Mouse (Mus musculus): ENCODE results near the gene Aqp5. TPM values are rescaled to one million over a fixed set of nuclear protein-coding genes. Genes with fewer than 3 reads are reported as not detected.

Aqp5 gene
- polyA plus RNA-seq, 1 experiment from 2014 or later = not detected

GRCm38 (mm10) chr15:99567371-99567770, 23.2 kb upstream of the Aqp5 start:
- H3K4me3 ChIP-seq (ENCODE audit: low read depth, low read length) = no peak overlapping the region
- H3K9ac ChIP-seq (replicated peaks; ENCODE audit: low read length) = no peak overlapping the region
- no peaks in the 10 kb centered on the region for H3K9me3 ChIP-seq (replicated peaks; ENCODE audit: control insufficient read depth, low read length)
- H3K27ac ChIP-seq (replicated peaks; ENCODE audit: low read depth, low read length) = no peak overlapping the region
- WGBS = 83% methylated on average over 4 of the region's 4 CpGs
- no peaks in the 10 kb centered on the region for H3K27me3 ChIP-seq (ENCODE audit: control insufficient read depth, insufficient read depth, low read length)
- H3K4me2 ChIP-seq (ENCODE audit: low read depth, low read length) = no peak overlapping the region
- no peaks in the 10 kb centered on the region for H3K36me3 ChIP-seq (replicated peaks; ENCODE audit: control insufficient read depth, insufficient read depth, low read depth, low read length)
- DNase-seq (ENCODE audit: low spot score) = no peak
- no peaks in the 10 kb centered on the region for H3K4me1 ChIP-seq (ENCODE audit: control insufficient read depth, insufficient read depth, low read length)
- no peak for ATAC-seq (replicated peaks; ENCODE audit: insufficient number of reproducible peaks, low FRiP score, low TSS enrichment, low read depth)

GRCm38 (mm10) chr15:99568682-99569081, 21.9 kb upstream of the Aqp5 start:
- no peak overlapping the region for H3K4me2 ChIP-seq (ENCODE audit: low read depth, low read length)
- H3K4me1 ChIP-seq (ENCODE audit: control insufficient read depth, insufficient read depth, low read length) = no peaks in the 10 kb centered on the region
- WGBS = 74% methylated on average over 6 of the region's 6 CpGs
- ATAC-seq (replicated peaks; ENCODE audit: insufficient number of reproducible peaks, low FRiP score, low TSS enrichment, low read depth) (no peak), DNase-seq (ENCODE audit: low spot score) (no peak)
- no peak overlapping the region for H3K4me3 ChIP-seq (ENCODE audit: low read depth, low read length)
- no peak overlapping the region for H3K9ac ChIP-seq (replicated peaks; ENCODE audit: low read length)
- no peaks in the 10 kb centered on the region for H3K27me3 ChIP-seq (ENCODE audit: control insufficient read depth, insufficient read depth, low read length)
- no peak overlapping the region for H3K27ac ChIP-seq (replicated peaks; ENCODE audit: low read depth, low read length)
- H3K9me3 ChIP-seq (replicated peaks; ENCODE audit: control insufficient read depth, low read length) = no peaks in the 10 kb centered on the region
- H3K36me3 ChIP-seq (replicated peaks; ENCODE audit: control insufficient read depth, insufficient read depth, low read depth, low read length) = no peaks in the 10 kb centered on the region

GRCm38 (mm10) chr15:99569123-99569522, 21.5 kb upstream of the Aqp5 start:
- no peak overlapping the region for H3K9ac ChIP-seq (replicated peaks; ENCODE audit: low read length)
- H3K9me3 ChIP-seq (replicated peaks; ENCODE audit: control insufficient read depth, low read length) = no peaks in the 10 kb centered on the region
- WGBS = 81% methylated on average over 10 of the region's 10 CpGs
- no peaks in the 10 kb centered on the region for H3K36me3 ChIP-seq (replicated peaks; ENCODE audit: control insufficient read depth, insufficient read depth, low read depth, low read length)
- H3K4me1 ChIP-seq (ENCODE audit: control insufficient read depth, insufficient read depth, low read length) = no peaks in the 10 kb centered on the region
- no peaks in the 10 kb centered on the region for H3K27me3 ChIP-seq (ENCODE audit: control insufficient read depth, insufficient read depth, low read length)
- no peak overlapping the region for H3K4me3 ChIP-seq (ENCODE audit: low read depth, low read length)
- ATAC-seq (replicated peaks; ENCODE audit: insufficient number of reproducible peaks, low FRiP score, low TSS enrichment, low read depth) (no peak), DNase-seq (ENCODE audit: low spot score) (no peak)
- H3K27ac ChIP-seq (replicated peaks; ENCODE audit: low read depth, low read length) = no peak overlapping the region
- H3K4me2 ChIP-seq (ENCODE audit: low read depth, low read length) = no peak overlapping the region

- H3K4me2 ChIP-seq (ENCODE audit: low read depth, low read length) = no peak within 1 kb of the TSS
- H3K27me3 ChIP-seq (ENCODE audit: control insufficient read depth, insufficient read depth, low read length) = peaks cover 26% of the 10 kb centered on the region
- DNase-seq (ENCODE audit: low spot score) (no peak), ATAC-seq (replicated peaks; ENCODE audit: insufficient number of reproducible peaks, low FRiP score, low TSS enrichment, low read depth) (no peak)
- H3K4me3 ChIP-seq (ENCODE audit: low read depth, low read length) = no peak within 1 kb of the TSS
- no peak within 1 kb of the TSS for H3K9ac ChIP-seq (replicated peaks; ENCODE audit: low read length)
- no peaks in the 10 kb centered on the region for H3K9me3 ChIP-seq (replicated peaks; ENCODE audit: control insufficient read depth, low read length)
- peaks cover 4% of the 10 kb centered on the region for H3K4me1 ChIP-seq (ENCODE audit: control insufficient read depth, insufficient read depth, low read length)
- 85% methylated on average over 26 of the region's 26 CpGs for WGBS
- no peak within 1 kb of the TSS for H3K27ac ChIP-seq (replicated peaks; ENCODE audit: low read depth, low read length)
- H3K36me3 ChIP-seq (replicated peaks; ENCODE audit: control insufficient read depth, insufficient read depth, low read depth, low read length) = no peaks in the 10 kb centered on the region
Observed at GRCm38 (mm10) chr15:99578802-99579485, 11.6 kb upstream of the Aqp5 start, which contains the start of gene Aqp2. Aqp2 (plus strand) TSS chr15:99579055.

GRCm38 (mm10) chr15:99583463-99584344, 6.9 kb upstream of the Aqp5 start:
- WGBS = 2% methylated on average over 52 of the region's 54 CpGs
- no peak overlapping the region for H3K27ac ChIP-seq (replicated peaks; ENCODE audit: low read depth, low read length)

GRCm38 (mm10) chr15:99584407-99585202, 6.0 kb upstream of the Aqp5 start:
- peak overlapping the region; percentile 20 for H3K4me2 ChIP-seq (ENCODE audit: low read depth, low read length)
- H3K9ac ChIP-seq (replicated peaks; ENCODE audit: low read length) = peak overlapping the region; percentile 23; the same call in 1 of the 2 replicates
- peak; percentile 64 for DNase-seq (ENCODE audit: low spot score)
- H3K4me1 ChIP-seq (ENCODE audit: control insufficient read depth, insufficient read depth, low read length) = peaks cover 10% of the 10 kb centered on the region
- no peaks in the 10 kb centered on the region for H3K9me3 ChIP-seq (replicated peaks; ENCODE audit: control insufficient read depth, low read length)
- H3K4me3 ChIP-seq (ENCODE audit: low read depth, low read length) = peak overlapping the region; percentile 11; the same call in 1 of the 2 replicates
- no peak overlapping the region for H3K27ac ChIP-seq (replicated peaks; ENCODE audit: low read depth, low read length)
- WGBS = under 1% methylated on average over 24 of the region's 24 CpGs
- peak; percentile 27; the same call in 1 of the 2 replicates for ATAC-seq (replicated peaks; ENCODE audit: insufficient number of reproducible peaks, low FRiP score, low TSS enrichment, low read depth)
- no peaks in the 10 kb centered on the region for H3K36me3 ChIP-seq (replicated peaks; ENCODE audit: control insufficient read depth, insufficient read depth, low read depth, low read length)
- H3K27me3 ChIP-seq (ENCODE audit: control insufficient read depth, insufficient read depth, low read length) = peaks cover 76% of the 10 kb centered on the region

More at GRCm38 (mm10) chr15:99583463-99584344, 6.9 kb upstream of the Aqp5 start:
- DNase-seq (ENCODE audit: low spot score) (peak; percentile 65), ATAC-seq (replicated peaks; ENCODE audit: insufficient number of reproducible peaks, low FRiP score, low TSS enrichment, low read depth) (0 out of 2 replicates have a peak, but pooled peaks have one; percentile 40)
- no peaks in the 10 kb centered on the region for H3K9me3 ChIP-seq (replicated peaks; ENCODE audit: control insufficient read depth, low read length)
- peaks cover 67% of the 10 kb centered on the region for H3K27me3 ChIP-seq (ENCODE audit: control insufficient read depth, insufficient read depth, low read length)
- peak overlapping the region; percentile 49 for H3K4me2 ChIP-seq (ENCODE audit: low read depth, low read length)
- peak overlapping the region; percentile 44; the same call in 1 of the 2 replicates for H3K9ac ChIP-seq (replicated peaks; ENCODE audit: low read length)
- peaks cover 10% of the 10 kb centered on the region for H3K4me1 ChIP-seq (ENCODE audit: control insufficient read depth, insufficient read depth, low read length)
- peak overlapping the region; percentile 24 for H3K4me3 ChIP-seq (ENCODE audit: low read depth, low read length)
- no peaks in the 10 kb centered on the region for H3K36me3 ChIP-seq (replicated peaks; ENCODE audit: control insufficient read depth, insufficient read depth, low read depth, low read length)

- Histone ChIP-seq H3K4me2 (ENCODE audit: low read depth, low read length) (no peak overlapping the region), H3K9ac (replicated peaks; ENCODE audit: low read length) (no peak overlapping the region), H3K4me3 (ENCODE audit: low read depth, low read length) (no peak overlapping the region), H3K27ac (replicated peaks; ENCODE audit: low read depth, low read length) (no peak overlapping the region), H3K4me1 (ENCODE audit: control insufficient read depth, insufficient read depth, low read length) (peaks cover 12% of the 10 kb centered on the region), H3K9me3 (replicated peaks; ENCODE audit: control insufficient read depth, low read length) (no peaks in the 10 kb centered on the region), H3K27me3 (ENCODE audit: control insufficient read depth, insufficient read depth, low read length) (peaks cover 84% of the 10 kb centered on the region), H3K36me3 (replicated peaks; ENCODE audit: control insufficient read depth, insufficient read depth, low read depth, low read length) (no peaks in the 10 kb centered on the region)
- no peak for ATAC-seq (replicated peaks; ENCODE audit: insufficient number of reproducible peaks, low FRiP score, low TSS enrichment, low read depth)
- no peak for DNase-seq (ENCODE audit: low spot score)
- 50% methylated on average over 6 of the region's 6 CpGs for WGBS
Observed at GRCm38 (mm10) chr15:99585741-99586140, 4.8 kb upstream of the Aqp5 start.

Measured in embryonic facial prominence, embryonic 11.5 days (tissue).